Mouse (Mus musculus) brain, embryonic 14.5 days (tissue): ENCODE measurements around the gene Atp1b3.

Experiments
- CTCF ChIP-seq: fragments of 200-500 bp; IDR thresholded peaks from 2 replicates; pipeline ENCODE4 v1.5.1; 2012; ENCODE audit warnings: inconsistent platforms, mild to moderate bottlenecking, moderate library complexity, borderline replicate concordance; ENCODE audit not compliant: insufficient read depth, insufficient read length; ENCODE audit errors: extremely low read depth
- POLR2A ChIP-seq: fragments of 200-500 bp; IDR thresholded peaks from 2 replicates; pipeline ENCODE4 v1.6.1; 2012; ENCODE audit warnings: mild to moderate bottlenecking, inconsistent platforms, borderline replicate concordance; ENCODE audit not compliant: poor library complexity, insufficient read depth, insufficient read length, severe bottlenecking; ENCODE audit errors: extremely low read depth

GRCm38 (mm10) chr9:96379551-96379950, 15.3 kb upstream of the Atp1b3 start:
- no peak for TF ChIP-seq CTCF
- TF ChIP-seq POLR2A = no peak
